Mouse (Mus musculus) ES-E14 (cell line): ENCODE results near the gene Cpne4. TPM values are rescaled to one million over a fixed set of nuclear protein-coding genes. Genes with fewer than 3 reads are reported as not detected.

Source experiments
- DNase-seq: peaks from one replicate; pipeline ENCODE4 v3.0.0-alpha.2; 2013; ENCODE audit warnings: low read depth, low spot score
- H3K27ac ChIP-seq: 2 replicates; pipeline ENCODE4 v1.5.1; 2012; ENCODE audit warnings: low read depth, mild to moderate bottlenecking, low read length, moderate library complexity, mixed read lengths; ENCODE audit not compliant: poor library complexity, insufficient read depth, severe bottlenecking
- H3K36me3 ChIP-seq: 2 replicates; pipeline ENCODE4 v1.6.1; 2012; ENCODE audit warnings: mild to moderate bottlenecking, low read length, moderate library complexity, mixed read lengths; ENCODE audit not compliant: control insufficient read depth, poor library complexity, insufficient read depth, severe bottlenecking
- H3K4me1 ChIP-seq, 2 experiments: fragments of 150-350 bp in 1 of 2; sonication (generic) in 1 of 2; 2 replicates each; pipeline ENCODE4 v1.6.1; 2012; ENCODE audit warnings: low read length in 2 of 2, mild to moderate bottlenecking in 1 of 2, mixed read lengths in 1 of 2; ENCODE audit not compliant: control insufficient read depth in 2 of 2, insufficient read depth in 2 of 2, poor library complexity in 1 of 2
- H3K4me3 ChIP-seq, 2 experiments: fragments of 150-350 bp in 1 of 2; sonication (generic) in 1 of 2; 2 replicates each; pipeline ENCODE4 v1.5.1; 2012; ENCODE audit warnings: low read length in 2 of 2, low read depth in 1 of 2, mild to moderate bottlenecking in 1 of 2, mixed read lengths in 1 of 2; ENCODE audit not compliant: insufficient read depth in 1 of 2, poor library complexity in 1 of 2, severe bottlenecking in 1 of 2
- H3K9ac ChIP-seq: 2 replicates; pipeline ENCODE4 v1.6.1; 2012; ENCODE audit warnings: low read depth, mild to moderate bottlenecking, low read length, mixed read lengths; ENCODE audit not compliant: poor library complexity, insufficient read depth, severe bottlenecking
- H3K9me3 ChIP-seq: fragments of 150-350 bp; sonication (generic); 2 replicates; pipeline ENCODE4 v1.6.1; 2012; ENCODE audit warnings: low read depth, mild to moderate bottlenecking, low read length; ENCODE audit not compliant: control insufficient read depth, insufficient read depth
- CHD2 ChIP-seq: IDR thresholded peaks from 2 replicates; pipeline ENCODE4 v1.6.1; 2014; ENCODE audit warnings: mild to moderate bottlenecking, low read depth, low read length, inconsistent platforms
- HCFC1 ChIP-seq: IDR thresholded peaks from 2 replicates; pipeline ENCODE4 v1.6.1; 2012; ENCODE audit warnings: low read length, inconsistent platforms, borderline replicate concordance; ENCODE audit not compliant: insufficient read depth
- MAFK ChIP-seq: IDR thresholded peaks from 2 replicates; pipeline ENCODE4 v1.6.1; 2014; ENCODE audit warnings: mild to moderate bottlenecking, low read depth, low read length, inconsistent platforms; ENCODE audit not compliant: insufficient read depth
- ZC3H11A ChIP-seq: IDR thresholded peaks from 2 replicates; pipeline ENCODE4 v1.6.1; 2012; ENCODE audit warnings: low read depth, mild to moderate bottlenecking, inconsistent platforms, low read length, borderline replicate concordance
- ZNF384 ChIP-seq: IDR thresholded peaks from 2 replicates; pipeline ENCODE4 v1.6.1; 2012; ENCODE audit warnings: low read depth, low read length, inconsistent platforms
- in situ Hi-C, 2 experiments: fragments of 600-800 bp; cut with MboI; formaldehyde crosslinking; loops; one replicate each; pipeline ENCODE4 v1.15.1; 2025; ENCODE audit warnings: low sequenced_read_pairs in 2 of 2, inconsistent platforms in 1 of 2; ENCODE audit not compliant: unreplicated experiment in 2 of 2
- total RNA-seq: library from RNA; depleted of rRNA; stranded (reverse); fragments of 300-350 nt; gene quantifications from 2 replicates; pipeline ENCODE4 v1.2.3, GENCODE M21; 2012

Cpne4 gene
- total RNA-seq, 1 experiment = 0.13 TPM

- in situ Hi-C loops = no loop called here
Observed at GRCm38 (mm10) chr9:104710831-104711230, 163.7 kb downstream of the Cpne4 start.

DNA sequence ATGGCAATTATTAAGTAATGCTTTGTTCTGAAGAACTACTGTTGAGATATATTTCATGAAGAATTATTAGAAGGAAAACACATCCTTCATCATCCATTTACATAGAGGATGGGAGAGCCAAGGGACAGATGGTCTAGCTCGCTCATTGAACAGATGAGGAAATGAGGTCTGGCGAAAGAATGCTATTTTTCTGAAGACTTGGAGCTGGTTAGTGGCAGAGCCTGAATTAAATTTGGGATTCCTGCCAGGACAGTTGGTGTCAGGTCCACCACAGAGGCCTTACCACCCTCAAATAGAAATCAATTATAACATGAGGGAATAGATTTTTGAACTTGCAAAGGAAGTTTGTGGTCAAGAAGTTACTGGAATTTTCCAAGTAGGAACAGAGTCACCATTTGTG is 178.2 kb downstream of the Cpne4 start:
- no peaks in the 10 kb centered on the region for H3K9me3 ChIP-seq
- H3K9ac ChIP-seq = no peak overlapping the region
- H3K4me3 ChIP-seq = no peak overlapping the region
- no peak for DNase-seq
- TF ChIP-seq CHD2 (no peak), MAFK (no peak), ZNF384 (no peak), HCFC1 (no peak), ZC3H11A (no peak)
- no peaks in the 10 kb centered on the region for H3K4me1 ChIP-seq
- H3K27ac ChIP-seq = no peak overlapping the region
- H3K36me3 ChIP-seq = no peaks in the 10 kb centered on the region
- in situ Hi-C loops = no loop called here

More at GRCm38 (mm10) chr9:104710831-104711230, 163.7 kb downstream of the Cpne4 start:
- TF ChIP-seq MAFK (no peak), ZNF384 (no peak), CHD2 (no peak), ZC3H11A (no peak), HCFC1 (no peak)
- Histone ChIP-seq H3K4me3 (no peak overlapping the region), H3K4me1 (no peaks in the 10 kb centered on the region), H3K27ac (no peak overlapping the region), H3K36me3 (no peaks in the 10 kb centered on the region), H3K9me3 (no peaks in the 10 kb centered on the region), H3K9ac (no peak overlapping the region)
- no peak for DNase-seq

DNA sequence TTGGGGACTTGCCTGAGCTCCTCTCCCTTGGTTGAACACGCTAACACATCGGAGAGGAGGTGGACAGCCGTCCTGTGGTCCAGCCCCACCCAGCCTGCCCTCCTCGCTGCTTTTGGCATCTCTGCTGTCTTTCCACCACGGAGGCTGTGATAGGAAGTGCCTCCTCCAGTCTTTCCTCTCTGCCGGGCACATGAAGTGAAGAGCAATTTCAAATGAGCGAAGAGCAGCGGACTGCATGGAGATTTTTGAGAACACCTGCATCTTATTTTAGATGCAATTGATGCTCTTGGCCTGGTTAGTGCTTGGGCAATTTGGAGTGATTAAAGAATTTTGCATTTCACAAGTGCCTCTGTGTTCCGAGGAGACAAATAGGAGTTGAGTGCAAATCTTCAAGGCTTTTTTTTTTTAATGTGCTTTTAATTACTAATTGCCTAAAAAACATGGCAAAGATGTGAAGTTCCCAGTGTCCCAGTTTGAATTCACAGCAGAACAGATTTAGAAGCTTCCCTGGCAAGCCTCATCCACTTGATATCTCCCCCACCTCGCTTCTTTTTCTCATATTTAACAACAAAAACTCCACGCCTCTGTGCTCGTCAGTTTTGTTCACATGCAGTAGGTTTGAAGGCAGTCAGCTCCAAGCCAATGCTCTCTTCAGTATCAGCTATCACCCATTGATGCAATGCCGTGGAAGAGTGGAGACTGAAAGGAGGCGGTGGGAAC is 195.7 kb downstream of the Cpne4 start:
- no peak overlapping the region for H3K4me3 ChIP-seq
- no peak for DNase-seq
- in situ Hi-C loops = no loop called here
- no peak for TF ChIP-seq MAFK
- TF ChIP-seq ZC3H11A = no peak
- no peak for TF ChIP-seq ZNF384
- TF ChIP-seq CHD2 = no peak
- TF ChIP-seq HCFC1 = no peak
- no peaks in the 10 kb centered on the region for H3K36me3 ChIP-seq
- no peaks in the 10 kb centered on the region for H3K4me1 ChIP-seq
- no peak overlapping the region for H3K9ac ChIP-seq
- H3K9me3 ChIP-seq = no peaks in the 10 kb centered on the region
- no peak overlapping the region for H3K27ac ChIP-seq

GRCm38 (mm10) chr9:104755519-104755918 is 208.4 kb downstream of the Cpne4 start:
- Histone ChIP-seq H3K36me3 (no peaks in the 10 kb centered on the region), H3K27ac (no peak overlapping the region), H3K9me3 (no peaks in the 10 kb centered on the region), H3K4me1 (no peaks in the 10 kb centered on the region), H3K4me3 (no peak overlapping the region), H3K9ac (no peak overlapping the region)
- DNase-seq = no peak
- no peak for TF ChIP-seq CHD2
- in situ Hi-C loops = no loop called here

DNA sequence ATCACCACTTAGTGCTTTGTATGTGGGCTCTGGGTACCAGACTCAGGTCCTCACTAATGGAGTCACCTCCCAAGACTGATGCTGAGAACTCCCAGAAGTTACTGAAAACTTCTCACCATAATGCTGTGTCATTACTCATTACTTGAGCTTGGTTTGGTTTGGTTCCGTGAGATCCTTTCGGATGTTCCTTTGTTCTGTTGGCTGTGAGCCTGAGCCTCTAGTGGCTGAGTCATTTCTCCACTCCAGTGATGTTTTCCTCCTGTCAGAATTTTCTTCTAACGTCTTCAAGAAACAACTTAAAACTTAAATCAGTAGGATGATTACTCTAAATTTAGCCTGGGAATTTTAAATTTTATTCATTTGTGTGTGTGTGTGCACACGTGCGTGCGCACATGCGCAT is 212.9 kb downstream of the Cpne4 start:
- H3K4me1 ChIP-seq = no peaks in the 10 kb centered on the region
- H3K9ac ChIP-seq = no peak overlapping the region
- in situ Hi-C loops = no loop called here
- H3K9me3 ChIP-seq = no peaks in the 10 kb centered on the region
- no peak overlapping the region for H3K4me3 ChIP-seq
- TF ChIP-seq HCFC1 (no peak), ZC3H11A (no peak), CHD2 (no peak), MAFK (no peak), ZNF384 (no peak)
- no peak for DNase-seq
- no peaks in the 10 kb centered on the region for H3K36me3 ChIP-seq
- no peak overlapping the region for H3K27ac ChIP-seq
